Mouse (Mus musculus): ENCODE measurements around the gene Pdzd7. TPM values are rescaled to one million over a fixed set of nuclear protein-coding genes. Genes with fewer than 3 reads are reported as not detected.

The Pdzd7 gene
- polyA plus RNA-seq, 1 experiment from 2014 or later: 0.72 TPM

DNA sequence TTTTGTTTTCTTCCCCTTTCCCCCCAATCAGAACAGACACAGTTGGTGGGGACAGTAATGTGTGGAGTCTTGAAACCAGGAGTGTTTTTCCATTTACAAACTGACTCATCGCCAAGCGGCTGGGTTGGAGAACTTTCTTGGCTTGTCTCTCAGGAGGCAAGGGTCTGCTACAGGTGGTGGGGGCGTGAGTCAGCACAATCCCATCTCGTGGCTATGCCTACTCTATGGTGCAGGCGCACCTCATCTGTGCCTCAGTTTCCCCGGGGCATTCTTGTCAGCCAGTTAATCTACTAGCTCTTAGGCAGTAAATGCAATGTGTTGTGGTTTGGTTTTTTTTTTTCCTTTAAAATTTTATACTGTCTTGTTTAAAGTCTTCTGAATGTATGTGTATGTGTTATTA is 62.2 kb downstream of the Pdzd7 start:
- Histone ChIP-seq H3K9ac (no peak overlapping the region), H3K4me3 (no peak overlapping the region), H3K27me3 (no peaks in the 10 kb centered on the region), H3K9me3 (replicated peaks) (no peaks in the 10 kb centered on the region), H3K36me3 (peaks cover 31% of the 10 kb centered on the region), H3K4me2 (replicated peaks) (no peak overlapping the region), H3K4me1 (no peaks in the 10 kb centered on the region), H3K27ac (no peak overlapping the region)
- ATAC-seq (ENCODE audit: low FRiP score): no peak
- 92% methylated on average over 6 of the region's 6 CpGs for WGBS

DNA sequence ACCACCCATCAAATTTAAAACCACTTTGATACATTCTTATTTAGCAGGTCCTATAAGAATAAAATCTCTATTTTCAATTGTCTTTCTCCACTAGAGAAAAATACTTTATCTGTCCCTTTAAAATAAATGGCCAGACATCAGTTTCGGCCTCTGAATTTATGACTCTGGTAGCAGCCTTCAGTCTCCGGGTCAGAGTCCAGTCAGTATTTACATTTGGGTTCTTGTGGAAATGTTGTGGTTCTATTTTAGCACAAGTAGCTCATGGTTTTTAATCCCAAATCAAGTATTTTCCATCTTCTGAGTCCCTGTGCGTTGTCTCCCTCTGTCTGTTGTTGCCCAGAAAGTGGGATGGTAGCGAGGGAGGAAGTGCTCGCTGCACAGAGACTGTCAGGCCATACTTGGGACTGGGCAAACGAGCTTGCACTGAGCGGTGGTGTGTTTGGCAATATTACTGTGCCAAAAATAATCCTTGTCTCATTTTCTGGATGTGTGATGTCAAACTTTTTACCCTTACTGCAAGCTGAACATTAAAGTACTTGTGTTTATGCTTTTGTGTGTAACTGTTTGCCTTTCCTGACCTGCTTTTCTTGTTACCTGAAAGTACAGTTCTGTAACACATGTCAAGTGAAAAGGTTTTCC is 62.9 kb downstream of the Pdzd7 start:
- WGBS: 86% methylated on average over 7 of the region's 7 CpGs
- no peak overlapping the region for H3K4me2 ChIP-seq (replicated peaks)
- no peak for ATAC-seq (ENCODE audit: low FRiP score)
- no peak overlapping the region for H3K27ac ChIP-seq
- H3K9ac ChIP-seq: no peak overlapping the region
- H3K4me3 ChIP-seq: no peak overlapping the region
- H3K27me3 ChIP-seq: no peaks in the 10 kb centered on the region
- peaks cover 39% of the 10 kb centered on the region for H3K36me3 ChIP-seq
- H3K9me3 ChIP-seq (replicated peaks): no peaks in the 10 kb centered on the region
- H3K4me1 ChIP-seq: no peaks in the 10 kb centered on the region

DNA sequence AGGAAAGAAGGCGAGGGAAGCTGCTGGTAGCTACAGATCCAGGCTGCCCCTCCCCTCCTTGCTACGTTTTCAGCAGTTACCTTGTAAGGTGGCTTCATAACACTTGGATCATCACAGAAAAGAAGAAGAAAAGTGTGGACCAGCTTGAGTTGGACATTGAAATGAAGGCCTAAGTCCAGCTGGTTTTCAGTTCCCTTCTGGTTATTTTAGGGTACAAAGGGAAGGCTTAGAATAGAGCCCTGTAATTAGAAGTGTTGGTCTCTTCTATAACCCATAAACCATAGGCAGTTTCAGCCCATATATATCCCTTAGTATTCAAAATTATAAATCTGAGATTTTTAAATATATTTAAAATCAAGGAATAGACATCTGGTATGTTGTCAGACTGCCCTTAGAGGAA is 64.7 kb downstream of the Pdzd7 start:
- H3K4me1 ChIP-seq: no peaks in the 10 kb centered on the region
- no peak for ATAC-seq (ENCODE audit: low FRiP score)
- no peaks in the 10 kb centered on the region for H3K27me3 ChIP-seq
- H3K4me2 ChIP-seq (replicated peaks): no peak overlapping the region
- no peak overlapping the region for H3K4me3 ChIP-seq
- H3K36me3 ChIP-seq: peaks cover 56% of the 10 kb centered on the region
- no peak overlapping the region for H3K27ac ChIP-seq
- H3K9me3 ChIP-seq (replicated peaks): no peaks in the 10 kb centered on the region
- WGBS: 92% methylated on average over 2 of the region's 2 CpGs
- H3K9ac ChIP-seq: no peak overlapping the region

DNA sequence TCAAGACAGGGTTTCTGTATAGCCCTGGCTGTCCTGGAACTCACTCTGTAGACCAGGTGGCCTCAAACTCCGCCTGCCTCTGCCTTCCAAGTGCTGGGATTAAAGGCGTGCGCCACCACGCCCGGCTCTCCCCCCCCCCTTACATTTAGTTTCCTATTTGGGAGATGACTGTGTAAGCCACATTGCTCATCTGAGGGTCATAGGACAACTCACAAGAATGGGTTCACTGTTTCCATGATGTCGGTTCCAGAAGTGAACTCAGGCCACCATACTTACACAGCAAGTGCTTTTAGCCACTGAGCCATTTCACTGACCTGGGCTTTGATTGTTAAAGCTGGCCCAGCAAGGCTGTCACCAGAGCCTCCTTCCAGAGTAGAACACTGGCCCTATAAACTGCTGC is 68.4 kb downstream of the Pdzd7 start:
- WGBS: 96% methylated on average over 6 of the region's 6 CpGs
- H3K36me3 ChIP-seq: peaks cover 92% of the 10 kb centered on the region

More for the DNA sequence above, 68.4 kb downstream of the Pdzd7 start:
- Histone ChIP-seq H3K4me3 (no peak overlapping the region), H3K27ac (no peak overlapping the region), H3K4me2 (replicated peaks) (no peak overlapping the region), H3K9me3 (replicated peaks) (no peaks in the 10 kb centered on the region), H3K4me1 (no peaks in the 10 kb centered on the region), H3K27me3 (no peaks in the 10 kb centered on the region), H3K9ac (no peak overlapping the region)
- ATAC-seq (ENCODE audit: low FRiP score): no peak

Other genes with a start within 250 kb of the Pdzd7 start
- 41.1 and 41.2 TPM in 2 replicates for gene Slf2, start 114.6 kb downstream of the Pdzd7 start, polyA plus RNA-seq (2016; fragmentation: Nextera tagmentation; extraction: Ambion mirVana)
- 10.6 and 11.4 TPM in 2 replicates for gene Sema4g, start 56.6 kb downstream of the Pdzd7 start, polyA plus RNA-seq (2016; fragmentation: Nextera tagmentation; extraction: Ambion mirVana)
- gene Twnk, start 40.1 kb downstream of the Pdzd7 start, polyA plus RNA-seq (2016; fragmentation: Nextera tagmentation; extraction: Ambion mirVana): 19.7 and 21.7 TPM in 2 replicates
- gene Mrpl43, start 39.3 kb downstream of the Pdzd7 start, polyA plus RNA-seq (2016; fragmentation: Nextera tagmentation; extraction: Ambion mirVana): 79.4 and 81.6 TPM in 2 replicates
- gene Lzts2, start 31.3 kb downstream of the Pdzd7 start, polyA plus RNA-seq (2016; fragmentation: Nextera tagmentation; extraction: Ambion mirVana): 71.0 and 72.1 TPM in 2 replicates
- gene Sfxn3, start 1.8 kb upstream of the Pdzd7 start, polyA plus RNA-seq (2016; fragmentation: Nextera tagmentation; extraction: Ambion mirVana): 38.2 and 41.6 TPM in 2 replicates
- gene Kazald1, start 29.5 kb upstream of the Pdzd7 start, polyA plus RNA-seq (2016; fragmentation: Nextera tagmentation; extraction: Ambion mirVana): 9.4 and 14.1 TPM in 2 replicates
- 6.5 and 12.4 TPM in 2 replicates for gene Tlx1, start 105.0 kb upstream of the Pdzd7 start, polyA plus RNA-seq (2016; fragmentation: Nextera tagmentation; extraction: Ambion mirVana)
- 10.8 and 18.8 TPM in 2 replicates for gene Lbx1, start 190.1 kb upstream of the Pdzd7 start, polyA plus RNA-seq (2016; fragmentation: Nextera tagmentation; extraction: Ambion mirVana)

Data from hindbrain, embryonic 12.5 days (tissue).